30 mouse cellular contexts compared by ENCODE assay signal in the genomic region with DNA sequence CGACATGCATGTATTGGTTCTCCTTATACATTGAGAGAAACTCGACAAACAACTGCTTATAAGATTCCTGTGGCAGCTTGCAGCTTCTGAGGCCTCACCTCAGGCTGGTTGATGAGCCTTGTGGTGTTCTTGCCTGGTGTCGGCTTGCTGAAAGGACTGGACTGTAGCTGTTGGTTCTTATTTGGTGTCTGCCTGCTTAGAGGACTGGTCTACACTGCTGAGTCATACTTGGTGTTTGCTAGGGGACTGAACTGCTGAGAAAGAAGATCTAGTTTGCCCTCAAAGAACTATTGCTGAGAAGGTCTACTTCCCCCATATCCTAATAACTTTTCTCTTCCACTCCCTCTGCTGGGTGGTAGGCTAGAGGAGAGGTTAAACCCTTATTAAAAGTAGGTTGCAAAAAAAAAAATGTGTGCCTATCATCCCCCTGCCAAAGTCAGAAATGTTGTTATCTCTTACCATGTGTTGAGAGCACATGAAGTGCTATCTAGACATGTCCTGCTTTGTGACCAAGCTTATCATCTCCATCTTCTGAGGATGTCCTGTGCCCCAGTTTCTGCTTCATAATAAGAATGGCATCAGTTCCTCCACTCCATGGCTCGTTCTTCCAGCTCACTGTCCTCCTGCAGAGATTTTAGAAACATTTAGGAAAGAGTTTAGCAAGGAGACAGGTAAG. TPM values are rescaled to one million over a fixed set of nuclear protein-coding genes. Genes with fewer than 3 reads are reported as not detected.
DNase-seq lines count a peak whose midpoint lies in the region; ATAC-seq and TF ChIP-seq lines count a peak whose summit lies in the region.
"Had no signal": no experiment of that assay in that cellular context is flagged by ENCODE, and none has a peak within 500 bp of the region (broad histone marks: within the 10 kb centered on the region; RNA-seq: fewer than 3 reads in every experiment).

No protein-coding gene starts in this region.

- H3K9me3 ChIP-seq in MEL (replicated peaks; ENCODE audit: insufficient read depth, low read length), result no peaks in the 10 kb centered on the region
- no peaks in the 10 kb centered on the region for H3K9me3 ChIP-seq in liver, embryonic 15.5 days (replicated peaks)
- H3K9me3 ChIP-seq: embryonic facial prominence, embryonic 12.5 days; forebrain, embryonic 10.5 days; heart, embryonic 10.5 days; heart, embryonic 15.5 days; limb, embryonic 10.5 days; limb, embryonic 15.5 days; lung, embryonic 15.5 days; midbrain, embryonic 12.5 days; neural tube, embryonic 12.5 days had no signal

- no peak overlapping the region for H3K9ac ChIP-seq in MEL (ENCODE audit: control insufficient read depth, low read depth, low read length, poor library complexity, severe bottlenecking)
- no peak overlapping the region for H3K9ac ChIP-seq in liver, embryonic 15.5 days
- H3K9ac ChIP-seq: embryonic facial prominence, embryonic 12.5 days; heart, embryonic 15.5 days; limb, embryonic 15.5 days; lung, embryonic 15.5 days; midbrain, embryonic 12.5 days; neural tube, embryonic 12.5 days had no signal

- WGBS in liver, embryonic 15.5 days (ENCODE audit: insufficient replicate concordance), result 59% methylated on average over 4 of the region's 4 CpGs

- DNase-seq in MEL (ENCODE audit: low read depth, low spot score) (peak; percentile 43), adipocyte (ENCODE audit: low spot score) (no peak)
- DNase-seq in left cerebral cortex, adult 9 months (ENCODE audit: low spot score in 2 of 2), result no peak
- DNase-seq: adrenal gland, postnatal 25 days; cerebellum, adult 8-10 months; cerebellum, postnatal 36 days; embryo, embryonic 11 days; gastrocnemius, postnatal 10 days; kidney, adult 18-20 months; kidney, postnatal 36 days; right cerebral cortex, adult 18-20 months; spleen, adult 18-20 months; thymus, adult 2 months; thymus, postnatal 36 days had no signal

- no peaks in the 10 kb centered on the region for H3K27me3 ChIP-seq in MEL (ENCODE audit: control insufficient read depth in 1 of 2, insufficient read depth in 2 of 2, low read length in 2 of 2)
- H3K27me3 ChIP-seq in liver, embryonic 15.5 days, result no peaks in the 10 kb centered on the region
- H3K27me3 ChIP-seq: CH12.LX; embryonic facial prominence, embryonic 12.5 days; heart, embryonic 15.5 days; limb, embryonic 15.5 days; lung, embryonic 15.5 days; midbrain, embryonic 12.5 days; neural tube, embryonic 12.5 days; Patski had no signal

- no peaks in the 10 kb centered on the region for H3K79me2 ChIP-seq in MEL (ENCODE audit: control insufficient read depth, insufficient read depth, low read length, poor library complexity)

- no peak overlapping the region for H3K4me3 ChIP-seq in MEL (ENCODE audit: control insufficient read depth in 1 of 2, insufficient read depth in 1 of 2, low read depth in 2 of 2, low read length in 2 of 2)
- H3K4me3 ChIP-seq in liver, embryonic 15.5 days (replicated peaks), result no peak overlapping the region
- H3K4me3 ChIP-seq: embryonic facial prominence, embryonic 12.5 days; forebrain, embryonic 10.5 days; heart, embryonic 10.5 days; heart, embryonic 15.5 days; limb, embryonic 10.5 days; limb, embryonic 15.5 days; lung, embryonic 15.5 days; midbrain, embryonic 12.5 days; myocyte; neural tube, embryonic 12.5 days had no signal

- no peak for TF ChIP-seq POLR2A in MEL (IDR thresholded peaks at IDR 0.05; ENCODE audit: control insufficient read depth in 1 of 2, insufficient read depth in 1 of 2, low read depth in 1 of 2, low read length in 2 of 2, poor library complexity in 1 of 2)

- H3K4me2 ChIP-seq in liver, embryonic 15.5 days, result no peak overlapping the region
- H3K4me2 ChIP-seq: embryonic facial prominence, embryonic 12.5 days; heart, embryonic 15.5 days; limb, embryonic 15.5 days; lung, embryonic 15.5 days; midbrain, embryonic 12.5 days; neural tube, embryonic 12.5 days had no signal

- peaks cover 0 to 9% of the 10 kb centered on the region in 2 experiments; a peak in 3 of 4 replicates for H3K4me1 ChIP-seq in MEL (ENCODE audit: control insufficient read depth in 1 of 2, insufficient read depth in 2 of 2, low read length in 2 of 2)
- H3K4me1 ChIP-seq in liver, embryonic 15.5 days (replicated peaks), result peaks cover 11% of the 10 kb centered on the region
- H3K4me1 ChIP-seq: embryonic facial prominence, embryonic 12.5 days; forebrain, embryonic 10.5 days; heart, embryonic 10.5 days; heart, embryonic 15.5 days; limb, embryonic 10.5 days; limb, embryonic 15.5 days; lung, embryonic 15.5 days; midbrain, embryonic 12.5 days; neural tube, embryonic 12.5 days had no signal

- TF ChIP-seq RAD21 in MEL (IDR thresholded peaks at IDR 0.05; ENCODE audit: low read depth, low read length), result no peak

- peak in 1 of 2 experiments; percentile 55; a peak in 2 of 4 replicates for TF ChIP-seq EP300 in MEL (IDR thresholded peaks at IDR 0.05; ENCODE audit: low read depth in 1 of 2, low read length in 2 of 2)

- peak overlapping the region; percentile 16; the same call in 1 of the 2 replicates for H3K27ac ChIP-seq in MEL (ENCODE audit: control insufficient read depth, low read depth, low read length)
- H3K27ac ChIP-seq in liver, embryonic 15.5 days (replicated peaks), result peak overlapping the region; percentile 58
- H3K27ac ChIP-seq: embryonic facial prominence, embryonic 12.5 days; forebrain, embryonic 10.5 days; heart, embryonic 10.5 days; heart, embryonic 15.5 days; limb, embryonic 10.5 days; limb, embryonic 15.5 days; midbrain, embryonic 12.5 days; neural tube, embryonic 12.5 days had no signal

- ATAC-seq in common myeloid progenitor, adult 5-6 weeks (replicated peaks; ENCODE audit: low read depth, poor library complexity, severe bottlenecking), result 0 out of 2 replicates have a peak, but pooled peaks have one; percentile 18
- ATAC-seq in liver, embryonic 15.5 days (ENCODE audit: insufficient read depth), result peak; percentile 81
- no peak for ATAC-seq in activated CD4-positive, CD25-positive, alpha-beta regulatory T cell, adult 4 months
- ATAC-seq: hindbrain, embryonic 16.5 days; Patski had no signal

- TF ChIP-seq CTCF in MEL (IDR thresholded peaks at IDR 0.05 in 2 of 3, conservative IDR thresholded peaks at IDR 0.05 in 1 of 3; ENCODE audit: control insufficient read depth in 1 of 3, insufficient read depth in 1 of 3, low read depth in 2 of 3, low read length in 3 of 3, poor library complexity in 1 of 3, severe bottlenecking in 1 of 3), result no peak

- peaks cover 0 to 3% of the 10 kb centered on the region in 2 experiments; a peak in 2 of 4 replicates for H3K36me3 ChIP-seq in MEL (ENCODE audit: control insufficient read depth in 1 of 2, insufficient read depth in 2 of 2, low read length in 2 of 2)
- H3K36me3 ChIP-seq in liver, embryonic 15.5 days (replicated peaks), result no peaks in the 10 kb centered on the region
- H3K36me3 ChIP-seq: forebrain, embryonic 10.5 days; heart, embryonic 10.5 days; heart, embryonic 15.5 days; lung, embryonic 15.5 days; midbrain, embryonic 12.5 days had no signal

TF ChIP-seq in MEL, 35 proteins besides CTCF, POLR2A, EP300 and RAD21:
- TF ChIP-seq ETS1 (IDR thresholded peaks at IDR 0.05; ENCODE audit: low read depth, low read length) (peak; percentile 55), GATA1 (IDR thresholded peaks at IDR 0.05; ENCODE audit: low read depth, low read length) (peak; percentile 43), E2F4 (IDR thresholded peaks at IDR 0.05; ENCODE audit: borderline replicate concordance, low read depth, low read length) (no peak), TCF12 (IDR thresholded peaks at IDR 0.05; ENCODE audit: low read depth, low read length) (peak; percentile 65; the same call in 1 of the 2 replicates), MAX (IDR thresholded peaks at IDR 0.05; ENCODE audit: low read length) (peak; percentile 29; the same call in 1 of the 2 replicates), ZNF384 (IDR thresholded peaks at IDR 0.05; ENCODE audit: low read depth, low read length) (peak; percentile 59), MAZ (IDR thresholded peaks at IDR 0.05; ENCODE audit: low read depth, low read length) (no peak), KAT2A (conservative IDR thresholded peaks at IDR 0.05; ENCODE audit: low read depth, low read length) (no peak)

RNA-seq across cellular contexts. Expression of a gene that starts 48.8 kb away (rescaled TPM):
- total RNA-seq in MEL (2012; rRNA removed), result 66.2 and 77.1 TPM in 2 replicates
- polyA plus RNA-seq in MEL (2012; ENCODE audit: insufficient read depth in 1 of 2, insufficient read length in 2 of 2, low read depth in 1 of 2, low replicate concordance in 2 of 2, missing spikeins in 1 of 2), result 100 to 1,000 TPM in 1 of 2 experiments, 10 to 100 TPM in 1; 65.3 to 131 TPM
- 204 and 241 TPM in 2 replicates for total RNA-seq in common myeloid progenitor, adult 5-6 weeks (2017)
- polyA plus RNA-seq in liver, embryonic 15.5 days (2015; fragmentation: Nextera tagmentation; extraction: Ambion mirVana), result 36.2 and 39.5 TPM in 2 replicates
- polyA plus RNA-seq in activated CD4-positive, CD25-positive, alpha-beta regulatory T cell, adult 4 months (2017; shearing (Covaris generic)), result 10 to 100 TPM; 93.4 to 95.7 TPM

RNA-seq across cellular contexts. Expression of a gene that starts 48.8 kb away (rescaled TPM):
- total RNA-seq in MEL (2012; rRNA removed), result 0.08 and 0.20 TPM in 2 replicates
- under 1 TPM in 1 of 2 experiments, not detected in 1; 0.29 TPM for polyA plus RNA-seq in MEL (2012; ENCODE audit: insufficient read depth in 1 of 2, insufficient read length in 2 of 2, low read depth in 1 of 2, low replicate concordance in 2 of 2, missing spikeins in 1 of 2)
- total RNA-seq in common myeloid progenitor, adult 5-6 weeks (2017), result 27.2 and 27.4 TPM in 2 replicates
- polyA plus RNA-seq in liver, embryonic 15.5 days (2015; fragmentation: Nextera tagmentation; extraction: Ambion mirVana), result 9.3 and 9.5 TPM in 2 replicates
- polyA plus RNA-seq in activated CD4-positive, CD25-positive, alpha-beta regulatory T cell, adult 4 months (2017; shearing (Covaris generic)), result 10 to 100 TPM; 73.0 to 74.2 TPM
